Mouse (Mus musculus): Measurements from ENCODE around the gene Mlph.

DNA sequence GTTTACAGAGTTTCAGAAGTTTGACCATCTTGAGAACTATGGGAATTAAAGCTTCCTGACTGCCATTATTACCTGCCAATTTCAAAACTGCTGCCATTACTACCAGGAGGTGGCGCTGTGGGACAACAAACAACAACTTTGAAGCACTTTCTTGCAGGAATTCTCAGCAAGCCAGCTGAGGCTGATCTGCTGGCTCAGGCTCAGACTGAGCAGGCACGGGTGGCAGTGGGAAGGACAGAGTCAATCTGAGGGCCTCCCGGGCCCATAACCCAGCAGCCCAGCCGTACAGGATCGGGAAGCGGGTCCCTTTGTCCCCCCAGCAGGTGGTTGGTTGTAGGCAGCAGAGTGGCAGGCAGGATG lies 13.7 kb downstream of the Mlph start:
- no peak for TF ChIP-seq POLR2A (IDR thresholded peaks at IDR 0.05; ENCODE audit: borderline replicate concordance, control insufficient read depth, low read depth, low read length)
- peak; percentile 40; the same call in 1 of the 2 replicates for TF ChIP-seq CTCF (IDR thresholded peaks at IDR 0.05; ENCODE audit: control insufficient read depth, insufficient read depth, low read length)

Measured in bone marrow, adult 2 months (tissue).